Mouse (Mus musculus) ES-CJ7 (cell line): ENCODE results near the gene S100b.

Experiments
- DNase-seq: peaks from one replicate; pipeline ENCODE4 v3.0.0; 2011; ENCODE audit warnings: low read depth, low spot score

Gene S100b

GRCm38 (mm10) chr10:76260358-76261059 lies 6.9 kb downstream of the S100b start:
- DNase-seq: peak; percentile 46

- no peak for DNase-seq
These were observed 7.8 kb downstream of the S100b start for GRCm38 (mm10) chr10:76261447-76261846.

GRCm38 (mm10) chr10:76262431-76262830 lies 8.8 kb downstream of the S100b start:
- DNase-seq: no peak

GRCm38 (mm10) chr10:76271238-76271637 lies 17.6 kb downstream of the S100b start:
- peak; percentile 42 for DNase-seq

- no peak for DNase-seq
These were observed 21.6 kb downstream of the S100b start for GRCm38 (mm10) chr10:76275256-76275655.

GRCm38 (mm10) chr10:76278541-76279097 lies 25.0 kb downstream of the S100b start:
- DNase-seq: no peak

GRCm38 (mm10) chr10:76288268-76288993 lies 34.8 kb downstream of the S100b start:
- DNase-seq: no peak

- DNase-seq: no peak
These were observed 35.4 kb downstream of the S100b start for GRCm38 (mm10) chr10:76289052-76289451.

GRCm38 (mm10) chr10:76289936-76290671 lies 36.5 kb downstream of the S100b start:
- no peak for DNase-seq

- DNase-seq: no peak
These were observed 39.6 kb downstream of the S100b start for GRCm38 (mm10) chr10:76293222-76293621.

GRCm38 (mm10) chr10:76300133-76300532 lies 46.5 kb downstream of the S100b start:
- DNase-seq: no peak

- DNase-seq: no peak
These were observed 53.1 kb downstream of the S100b start for GRCm38 (mm10) chr10:76306738-76307137.
